Mouse (Mus musculus): ENCODE measurements around the gene Defb46.

Defb46 gene

DNA sequence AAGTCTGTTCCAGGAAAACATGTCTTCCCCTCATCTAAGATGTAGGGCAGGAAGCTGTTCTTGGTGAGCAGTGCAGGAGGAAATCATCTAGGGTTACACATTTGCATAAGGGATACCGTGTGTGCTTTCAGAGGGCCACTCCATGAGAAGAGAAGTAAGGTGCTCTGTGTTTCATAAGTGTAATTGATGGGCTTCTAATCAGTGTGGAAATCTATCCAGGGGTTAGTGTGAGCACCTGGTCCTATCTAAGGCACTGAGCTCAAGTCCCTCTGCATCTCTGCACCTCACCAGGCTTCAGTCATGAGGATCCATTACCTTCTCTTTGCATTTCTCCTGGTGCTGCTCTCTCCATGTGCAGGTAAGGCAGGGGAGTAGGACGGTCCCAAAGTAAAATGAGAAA, at the start of gene Defb46:
TSS of gene Defb46 (plus strand) at position 301 of the 400 bp plus-strand sequence.
- no peak for DNase-seq

DNA sequence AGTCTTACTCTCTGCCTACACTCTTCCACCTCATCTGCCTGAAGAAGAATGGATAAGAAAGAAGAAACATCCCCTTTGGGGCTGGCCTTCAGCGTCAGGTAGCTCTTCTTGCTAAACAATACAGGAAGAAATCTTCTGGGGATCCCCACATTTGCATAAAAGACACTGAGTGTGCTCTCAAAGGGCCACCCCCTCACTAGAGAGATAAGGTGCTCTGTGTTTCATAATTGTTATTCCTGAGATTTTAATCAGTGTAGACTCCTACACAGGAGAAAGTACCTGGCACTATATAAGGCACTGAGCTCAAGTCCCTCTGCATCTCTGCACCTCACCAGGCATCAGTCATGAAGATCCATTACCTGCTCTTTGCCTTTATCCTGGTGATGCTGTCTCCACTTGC, 14.6 kb upstream of the Defb46 start, which contains the start of gene Defb6:
TSS of gene Defb6 (plus strand) at position 318 of the 400 bp plus-strand sequence.
- no peak for DNase-seq

DNA sequence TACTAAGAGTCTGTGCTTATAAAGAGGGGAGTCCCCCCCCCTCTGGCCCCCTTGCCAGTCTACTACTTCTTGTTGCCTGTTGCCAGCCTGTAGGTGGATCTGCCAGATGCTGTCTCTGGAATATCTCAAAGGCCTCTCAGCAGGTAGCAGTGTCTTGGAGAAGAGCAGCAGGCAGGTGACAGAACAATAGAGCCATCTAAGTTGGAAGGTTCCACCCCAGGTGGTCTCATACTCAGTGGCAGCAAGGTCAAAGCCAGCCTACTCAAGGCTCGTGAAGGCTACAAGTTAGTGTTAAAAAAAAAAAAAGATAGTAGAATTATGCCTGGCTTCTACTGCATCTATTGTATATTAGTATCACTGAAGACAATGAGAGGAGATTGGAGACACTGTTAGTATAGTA, 1.6 kb upstream of the Defb46 start:
- DNase-seq, result no peak

DNA sequence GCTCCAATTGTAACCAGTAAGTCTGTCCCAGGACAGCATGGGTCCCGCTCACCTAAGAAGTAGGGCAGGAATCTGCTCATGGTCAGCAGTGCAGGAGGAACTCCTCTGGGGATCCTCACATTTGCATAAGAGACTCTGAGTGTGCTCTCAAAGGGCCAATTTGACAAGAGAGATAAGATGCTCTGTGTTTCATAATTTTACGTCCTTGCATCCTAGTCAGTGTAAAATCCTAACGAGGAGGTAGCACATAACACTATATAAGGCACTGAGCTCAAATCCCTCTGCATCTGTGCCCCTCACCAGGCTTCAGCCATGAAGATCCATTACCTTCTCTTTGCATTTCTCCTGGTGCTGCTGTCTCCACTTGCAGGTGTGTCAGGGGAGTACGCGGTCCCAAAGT, 7.6 kb downstream of the Defb46 start, which contains the start of gene Defb5:
TSS of gene Defb5 (plus strand) at position 301 of the 400 bp plus-strand sequence.
- no peak for DNase-seq

DNA sequence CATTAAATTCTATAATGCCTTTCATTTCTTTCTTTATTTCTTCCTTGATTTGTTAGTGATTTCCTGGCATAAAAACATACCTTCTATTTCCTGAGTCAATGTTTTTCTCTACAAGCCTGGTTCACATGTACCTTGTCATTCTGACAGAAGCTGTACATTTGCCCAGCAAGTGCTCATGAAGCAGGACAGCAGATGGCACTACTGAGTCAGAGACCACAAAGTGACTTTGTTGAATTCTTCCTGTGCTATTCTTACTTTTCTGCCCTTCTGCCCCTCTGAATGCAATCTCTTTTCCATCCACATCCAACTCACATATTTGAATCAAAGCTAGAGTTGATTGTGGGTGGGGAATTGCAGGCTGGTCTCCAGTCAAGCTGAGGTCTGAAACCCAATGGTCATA, 18.4 kb downstream of the Defb46 start:
- DNase-seq, result no peak

DNA sequence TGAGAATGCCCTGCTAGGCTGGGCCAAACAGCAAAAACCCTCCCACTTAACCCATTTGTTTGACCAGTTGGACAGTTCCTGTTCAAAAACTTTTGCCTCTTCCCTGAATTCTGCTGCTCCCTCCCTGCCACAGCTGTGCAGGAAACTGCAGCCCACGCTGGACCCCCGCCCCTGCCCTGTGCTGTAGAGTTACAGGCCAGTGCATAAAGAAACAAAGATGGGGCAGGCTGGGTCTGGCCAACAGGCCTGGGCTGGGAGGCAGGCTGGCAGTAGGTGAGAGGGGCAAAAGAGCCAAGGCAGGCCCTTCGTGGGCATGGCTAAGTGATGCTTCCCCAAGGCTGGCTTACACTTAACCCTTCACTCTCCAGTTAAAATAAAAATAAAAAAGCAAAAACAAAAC, 20.0 kb downstream of the Defb46 start:
- DNase-seq, result no peak
